Mouse (Mus musculus): ENCODE results near the gene Itsn1.

DNA sequence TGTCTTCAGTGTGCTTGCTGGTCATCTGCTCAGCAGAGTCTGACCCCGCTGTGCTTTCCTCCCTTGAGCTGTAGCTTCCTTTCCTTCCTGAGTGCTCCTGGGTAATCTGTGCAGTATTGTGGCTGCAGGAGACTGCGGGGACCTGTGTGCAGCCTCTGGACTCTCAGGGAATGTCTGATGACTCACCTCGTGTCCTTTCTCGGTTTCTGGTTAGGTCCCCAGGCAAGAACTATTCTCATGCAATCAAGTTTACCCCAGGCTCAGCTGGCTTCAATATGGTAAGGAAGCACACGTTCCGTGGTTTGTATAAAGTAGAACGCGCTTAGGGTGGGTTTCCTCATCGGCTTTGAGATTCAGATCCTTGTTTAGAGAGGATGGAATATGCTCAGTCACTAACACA, 82.8 kb downstream of the Itsn1 start:
- no peak for TF ChIP-seq POLR2A (IDR thresholded peaks at IDR 0.05; ENCODE audit: extremely low read depth, insufficient read depth, low read length)
- no peak for TF ChIP-seq CTCF (IDR thresholded peaks at IDR 0.05; ENCODE audit: extremely low read depth, insufficient read depth, low read length)

Data from cortical plate, adult 2 months (tissue).